ENCODE assay signal across 30 mouse cellular contexts in the genomic region with DNA sequence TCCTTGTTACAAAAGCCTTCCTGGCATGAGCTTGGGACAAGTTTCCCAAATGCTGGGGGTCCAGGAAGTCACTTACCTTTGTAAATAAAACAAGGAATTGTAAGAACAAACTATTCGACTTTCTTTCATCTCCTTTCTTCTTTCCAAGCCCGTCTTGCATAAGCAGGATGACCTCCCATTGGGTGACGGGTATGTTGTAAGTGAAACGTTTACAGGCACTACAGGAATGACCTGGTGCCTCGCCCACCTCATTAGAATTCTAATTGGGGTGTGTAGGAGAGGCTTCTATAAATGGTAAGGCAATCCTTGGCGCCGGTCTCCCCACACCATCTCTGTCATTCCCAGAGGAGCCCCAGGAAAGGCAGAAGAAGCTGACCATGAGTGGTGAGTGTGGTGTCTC. TPM values are rescaled to one million over a fixed set of nuclear protein-coding genes. Genes with fewer than 3 reads are reported as not detected.
"Had no signal": no experiment of that assay in that cellular context is flagged by ENCODE, and none has a peak within 500 bp of the region (broad histone marks: within the 10 kb centered on the region; RNA-seq: fewer than 3 reads in every experiment).

A gene (plus strand): TSS at position 324 of the 400 bp plus-strand sequence.

- H3K9ac ChIP-seq: heart, embryonic 13.5 days; heart, embryonic 15.5 days; hindbrain, embryonic 13.5 days; hindbrain, embryonic 15.5 days; kidney, embryonic 15.5 days; limb, embryonic 12.5 days; liver, embryonic 12.5 days; liver, embryonic 14.5 days had no signal

- H3K4me2 ChIP-seq: heart, embryonic 13.5 days; heart, embryonic 15.5 days; hindbrain, embryonic 13.5 days; hindbrain, embryonic 15.5 days; kidney, embryonic 15.5 days; limb, embryonic 12.5 days; liver, embryonic 12.5 days had no signal

- H3K36me3 ChIP-seq: heart, embryonic 10.5 days; heart, embryonic 13.5 days; heart, embryonic 15.5 days; hindbrain, embryonic 13.5 days; hindbrain, embryonic 15.5 days; kidney, embryonic 15.5 days; limb, embryonic 12.5 days; liver, embryonic 12.5 days had no signal

- H3K27ac ChIP-seq: heart, embryonic 10.5 days; heart, embryonic 13.5 days; heart, embryonic 15.5 days; hindbrain, embryonic 13.5 days; hindbrain, embryonic 15.5 days; hindbrain, postnatal 0 days; kidney, embryonic 15.5 days; kidney, postnatal 0 days; limb, embryonic 12.5 days; liver, embryonic 12.5 days; liver, embryonic 14.5 days had no signal

- H3K9me3 ChIP-seq: heart, embryonic 10.5 days; heart, embryonic 13.5 days; heart, embryonic 15.5 days; hindbrain, embryonic 13.5 days; hindbrain, embryonic 15.5 days; kidney, embryonic 15.5 days; limb, embryonic 12.5 days; liver, embryonic 12.5 days had no signal

- H3K4me1 ChIP-seq: heart, embryonic 10.5 days; heart, embryonic 13.5 days; heart, embryonic 15.5 days; hindbrain, embryonic 13.5 days; hindbrain, embryonic 15.5 days; kidney, embryonic 15.5 days; liver, embryonic 12.5 days had no signal

- ATAC-seq: hindbrain, postnatal 0 days; intestine, embryonic 16.5 days; liver, embryonic 12.5 days had no signal

- H3K4me3 ChIP-seq: heart, embryonic 10.5 days; heart, embryonic 13.5 days; heart, embryonic 15.5 days; hindbrain, embryonic 13.5 days; hindbrain, embryonic 15.5 days; kidney, embryonic 15.5 days; limb, embryonic 12.5 days; liver, embryonic 12.5 days had no signal

- DNase-seq: gastrocnemius, postnatal 14 days; gastrocnemius, postnatal 36 days; heart, adult 18-20 months; heart, postnatal 14 days; heart, postnatal 36 days; kidney, adult 11 months; kidney, adult 2 months; kidney, adult 9 months; kidney, postnatal 14 days; kidney, postnatal 36 days; layer of hippocampus, adult 9-11 months; left cerebral cortex, postnatal 4 days had no signal

- H3K27me3 ChIP-seq: heart, embryonic 13.5 days; heart, embryonic 15.5 days; hindbrain, embryonic 13.5 days; hindbrain, embryonic 15.5 days; kidney, embryonic 15.5 days; limb, embryonic 12.5 days; liver, embryonic 12.5 days had no signal

RNA-seq across cellular contexts. Expression of the gene that starts here (rescaled TPM):
- total RNA-seq: gastrocnemius, adult 18-20 months; gastrocnemius, adult 8-10 months; gastrocnemius, postnatal 36 days; heart, adult 8-10 months; hindbrain, postnatal 0 days; liver, adult 2 months had no signal
- polyA plus RNA-seq: heart, embryonic 10.5 days; heart, embryonic 13.5 days; heart, embryonic 15.5 days; heart, postnatal 0 days; hindbrain, embryonic 13.5 days; hindbrain, embryonic 15.5 days; intestine, embryonic 14.5 days; kidney, embryonic 15.5 days; kidney, postnatal 0 days; limb, embryonic 12.5 days; liver, embryonic 12.5 days had no signal
